Mouse (Mus musculus) lung, embryonic 16.5 days (tissue): ENCODE measurements around the gene Inf2. TPM values are rescaled to one million over a fixed set of nuclear protein-coding genes. Genes with fewer than 3 reads are reported as not detected.
A peak's percentile ranks its signal among the peaks of the same experiment; 100 is the strongest.

ENCODE experiments used
- ATAC-seq: fragments of 200-750 bp; cut with Nextera tagmentation; 2 replicates; pipeline ENCODE4 v1.8.0; 2017; ENCODE audit warnings: low read depth, mild to moderate bottlenecking, moderate library complexity
- H3K27ac ChIP-seq: fragments of 300-500 bp; sonication (generic); 2 replicates; pipeline ENCODE4 v1.5.1; 2014; ENCODE audit warnings: mild to moderate bottlenecking, control low read depth, low read length
- H3K27me3 ChIP-seq: fragments of 300-500 bp; sonication (generic); 2 replicates; pipeline ENCODE4 v1.6.1; 2014; ENCODE audit warnings: low read depth, low read length, mixed read lengths; ENCODE audit not compliant: control insufficient read depth, insufficient read depth
- H3K36me3 ChIP-seq: fragments of 300-500 bp; sonication (generic); 2 replicates; pipeline ENCODE4 v1.6.1; 2014; ENCODE audit warnings: low read length; ENCODE audit not compliant: control insufficient read depth, insufficient read depth
- H3K4me1 ChIP-seq: fragments of 300-500 bp; sonication (generic); replicated peaks from 2 replicates; pipeline ENCODE4 v1.6.1; 2014; ENCODE audit warnings: low read length, mixed read lengths; ENCODE audit not compliant: control insufficient read depth, insufficient read depth
- H3K4me2 ChIP-seq: fragments of 300-500 bp; sonication (generic); 2 replicates; pipeline ENCODE4 v1.6.1; 2014; ENCODE audit warnings: low read depth, low read length, control low read depth
- H3K4me3 ChIP-seq: fragments of 300-500 bp; sonication (generic); 2 replicates; pipeline ENCODE4 v1.5.1; 2014; ENCODE audit warnings: mild to moderate bottlenecking, low read length, control low read depth
- H3K9ac ChIP-seq: fragments of 300-500 bp; sonication (generic); 2 replicates; pipeline ENCODE4 v1.6.1; 2014; ENCODE audit warnings: low read length, control low read depth
- H3K9me3 ChIP-seq: fragments of 300-500 bp; sonication (generic); 2 replicates; pipeline ENCODE4 v1.6.1; 2016; ENCODE audit warnings: low read length; ENCODE audit not compliant: control insufficient read depth
- WGBS: fragments of 180-500 bp; shearing (Covaris S2); extraction: QIAGEN DNeasy Blood & Tissue Kit; methylation state at CpG from one replicate; pipeline ENCODE4 v1.1.7; 2014; 5-methylcytosine and 5-hydroxymethylcytosine counted together
- microRNA-seq: library from miRNA; unstranded; fragments of <30 nt; microRNA quantifications from one replicate; pipeline ENCODE4, GENCODE M21; 2016
- polyA plus RNA-seq: library from polyadenylated mRNA; unstranded; fragments of >200 nt; fragmentation: Nextera tagmentation; extraction: Ambion mirVana; gene quantifications from 2 replicates; pipeline ENCODE4 v1.2.1, GENCODE M21; 2015

The Inf2 gene
- polyA plus RNA-seq, 1 experiment from 2014 or later: 3.5 TPM

GRCm38 (mm10) chr12:112664124-112664523, 75.5 kb downstream of the Inf2 start:
- 47% methylated on average over 2 of the region's 2 CpGs for WGBS
- peaks cover 10% of the 10 kb centered on the region for H3K36me3 ChIP-seq
- ATAC-seq: no peak
- H3K27me3 ChIP-seq: no peaks in the 10 kb centered on the region
- 0 out of 2 replicates have a peak overlapping the region, but pooled peaks have one; percentile 17 for H3K9ac ChIP-seq
- no peaks in the 10 kb centered on the region for H3K9me3 ChIP-seq
- no peak overlapping the region for H3K4me3 ChIP-seq
- no peak overlapping the region; the same call in 1 of the 2 replicates for H3K4me2 ChIP-seq
- peaks cover 89% of the 10 kb centered on the region for H3K4me1 ChIP-seq
- H3K27ac ChIP-seq: peak overlapping the region; percentile 93

GRCm38 (mm10) chr12:112664656-112665055, 76.1 kb downstream of the Inf2 start:
- 29% methylated on average over 5 of the region's 5 CpGs for WGBS
- Histone ChIP-seq H3K4me1 (peaks cover 90% of the 10 kb centered on the region), H3K36me3 (peaks cover 12% of the 10 kb centered on the region), H3K9me3 (no peaks in the 10 kb centered on the region), H3K27ac (peak overlapping the region; percentile 93), H3K9ac (peak overlapping the region; percentile 54), H3K4me3 (no peak overlapping the region), H3K27me3 (no peaks in the 10 kb centered on the region), H3K4me2 (peak overlapping the region; percentile 23; the same call in 1 of the 2 replicates)
- no peak for ATAC-seq

Small RNAs within 50 kb of the gene (microRNA-seq; reads per million reads assigned to microRNA genes)
- gene Mir6939: 0.59 reads per million

Other genes starting within 250 kb of the Inf2 start
- 0.10 TPM in 2 replicates for gene A530016L24Rik, start 99.3 kb upstream of the Inf2 start, polyA plus RNA-seq
- gene Tmem179, start 72.0 kb upstream of the Inf2 start, polyA plus RNA-seq: 0.41 and 0.43 TPM in 2 replicates
- gene Adssl1, start 31.3 kb downstream of the Inf2 start, polyA plus RNA-seq: 9.4 and 10.3 TPM in 2 replicates
- gene Siva1, start 55.9 kb downstream of the Inf2 start, polyA plus RNA-seq: 181 and 206 TPM in 2 replicates
- 42.4 and 43.5 TPM in 2 replicates for gene Akt1, start 86.1 kb downstream of the Inf2 start, polyA plus RNA-seq
- gene Zbtb42, start 90.0 kb downstream of the Inf2 start, polyA plus RNA-seq: 11.1 and 11.3 TPM in 2 replicates
- gene Cep170b, start 131.7 kb downstream of the Inf2 start, polyA plus RNA-seq: 13.5 and 15.8 TPM in 2 replicates
- 15.0 and 20.3 TPM in 2 replicates for gene Pld4, start 171.9 kb downstream of the Inf2 start, polyA plus RNA-seq
- gene Ahnak2, start 213.9 kb downstream of the Inf2 start, polyA plus RNA-seq: 0.84 and 1.4 TPM in 2 replicates
- 9.2 and 9.5 TPM in 2 replicates for gene Clba1, start 220.2 kb downstream of the Inf2 start, polyA plus RNA-seq
- 105 and 108 TPM in 2 replicates for gene Cdca4, start 240.6 kb downstream of the Inf2 start, polyA plus RNA-seq